Mouse (Mus musculus) neural tube, embryonic 11.5 days (tissue): ENCODE measurements around the gene Mpi. TPM values are rescaled to one million over a fixed set of nuclear protein-coding genes. Genes with fewer than 3 reads are reported as not detected.
A peak's percentile ranks its signal among the peaks of the same experiment; 100 is the strongest.

Experiments used
- ATAC-seq: fragments of 200-750 bp; cut with Nextera tagmentation; 2 replicates; pipeline ENCODE4 v1.8.0; 2017; ENCODE audit warnings: moderate number of reproducible peaks, mild to moderate bottlenecking, moderate TSS enrichment, moderate library complexity; ENCODE audit not compliant: insufficient read depth, low FRiP score, low TSS enrichment
- DNase-seq: peaks from one replicate; pipeline ENCODE4 v3.0.0-alpha.2; 2015; ENCODE audit warnings: low spot score
- H3K27ac ChIP-seq: fragments of 300-500 bp; sonication (generic); 2 replicates; pipeline ENCODE4 v1.5.1; 2014; ENCODE audit warnings: low read depth, mild to moderate bottlenecking, low read length
- H3K27me3 ChIP-seq: fragments of 300-500 bp; sonication (generic); 2 replicates; pipeline ENCODE4 v1.6.1; 2014; ENCODE audit warnings: mild to moderate bottlenecking, low read length, mixed read lengths; ENCODE audit not compliant: control insufficient read depth, insufficient read depth
- H3K36me3 ChIP-seq: fragments of 300-500 bp; sonication (generic); 2 replicates; pipeline ENCODE4 v1.6.1; 2014; ENCODE audit warnings: mild to moderate bottlenecking, low read length, moderate library complexity, mixed read lengths; ENCODE audit not compliant: control insufficient read depth, insufficient read depth
- H3K4me1 ChIP-seq: fragments of 300-500 bp; sonication (generic); 2 replicates; pipeline ENCODE4 v1.6.1; 2014; ENCODE audit warnings: low read length, mixed read lengths; ENCODE audit not compliant: control insufficient read depth, insufficient read depth
- H3K4me2 ChIP-seq: fragments of 300-500 bp; sonication (generic); 2 replicates; pipeline ENCODE4 v1.6.1; 2014; ENCODE audit warnings: low read depth, mild to moderate bottlenecking, moderate library complexity
- H3K4me3 ChIP-seq: fragments of 300-500 bp; sonication (generic); 2 replicates; pipeline ENCODE4 v1.5.1; 2014; ENCODE audit warnings: low read depth, low read length
- H3K9ac ChIP-seq: fragments of 300-500 bp; sonication (generic); 2 replicates; pipeline ENCODE4 v1.6.1; 2014; ENCODE audit warnings: mild to moderate bottlenecking, low read length
- H3K9me3 ChIP-seq: fragments of 300-500 bp; sonication (generic); 2 replicates; pipeline ENCODE4 v1.6.1; 2016; ENCODE audit warnings: low read length; ENCODE audit not compliant: control insufficient read depth
- WGBS: fragments of 180-500 bp; shearing (Covaris S2); extraction: QIAGEN DNeasy Blood & Tissue Kit; methylation state at CpG from one replicate; pipeline ENCODE4 v1.1.7; 2014; 5-methylcytosine and 5-hydroxymethylcytosine counted together
- polyA plus RNA-seq: library from polyadenylated mRNA; unstranded; fragments of >200 nt; fragmentation: Nextera tagmentation; extraction: Ambion mirVana; gene quantifications from 2 replicates; pipeline ENCODE4 v1.2.1, GENCODE M21; 2014

The Mpi gene
- polyA plus RNA-seq, 1 experiment from 2014 or later: 52.8 TPM

- WGBS: 26% methylated on average over 1 of the region's 1 CpGs
These were observed 11.3 kb downstream of the Mpi start for GRCm38 (mm10) chr9:57541312-57541711.

GRCm38 (mm10) chr9:57539550-57539949 is 13.0 kb downstream of the Mpi start:
- no peak overlapping the region for H3K4me3 ChIP-seq
- H3K9ac ChIP-seq: no peak overlapping the region
- H3K4me1 ChIP-seq: peaks cover 9% of the 10 kb centered on the region
- H3K27me3 ChIP-seq: no peaks in the 10 kb centered on the region
- ATAC-seq (no peak), DNase-seq (no peak)
- H3K9me3 ChIP-seq: no peaks in the 10 kb centered on the region
- no peak overlapping the region for H3K4me2 ChIP-seq
- no peak overlapping the region for H3K27ac ChIP-seq
- 0 out of 2 replicates have a peak, but pooled peaks cover 3% of the 10 kb centered on the region for H3K36me3 ChIP-seq
- 92% methylated on average over 2 of the region's 2 CpGs for WGBS

More at GRCm38 (mm10) chr9:57541312-57541711, 11.3 kb downstream of the Mpi start:
- ATAC-seq (no peak), DNase-seq (peak; percentile 46)
- no peak overlapping the region for H3K4me3 ChIP-seq
- peaks cover 9% of the 10 kb centered on the region for H3K4me1 ChIP-seq
- no peaks in the 10 kb centered on the region for H3K9me3 ChIP-seq
- no peaks in the 10 kb centered on the region for H3K27me3 ChIP-seq
- H3K9ac ChIP-seq: no peak overlapping the region
- H3K36me3 ChIP-seq: 0 out of 2 replicates have a peak, but pooled peaks cover 3% of the 10 kb centered on the region
- H3K27ac ChIP-seq: no peak overlapping the region
- H3K4me2 ChIP-seq: no peak overlapping the region

- DNase-seq (no peak), ATAC-seq (peak; percentile 76)
- no peaks in the 10 kb centered on the region for H3K9me3 ChIP-seq
- H3K4me3 ChIP-seq: peak overlapping the region; percentile 81
- peaks cover under 1% of the 10 kb centered on the region; the same call in 1 of the 2 replicates for H3K36me3 ChIP-seq
- H3K27me3 ChIP-seq: no peaks in the 10 kb centered on the region
- 0% methylated on average over 24 of the region's 24 CpGs for WGBS
- H3K4me2 ChIP-seq: peak overlapping the region; percentile 86
- peak overlapping the region; percentile 83 for H3K9ac ChIP-seq
- H3K27ac ChIP-seq: peak overlapping the region; percentile 63
- H3K4me1 ChIP-seq: peaks cover 9% of the 10 kb centered on the region
These were observed 14.8 kb downstream of the Mpi start for GRCm38 (mm10) chr9:57537728-57538181.

GRCm38 (mm10) chr9:57537044-57537727 is 15.4 kb downstream of the Mpi start, which contains the start of gene Fam219b:
Gene Fam219b (plus strand): TSS chr9:57537528.
- no peaks in the 10 kb centered on the region for H3K9me3 ChIP-seq
- H3K36me3 ChIP-seq: peaks cover 3% of the 10 kb centered on the region; the same call in 1 of the 2 replicates
- peak; percentile 86 for ATAC-seq
- peak within 1 kb of the TSS; percentile 83 for H3K9ac ChIP-seq
- 2% methylated on average over 45 of the region's 45 CpGs for WGBS
- H3K4me2 ChIP-seq: peak within 1 kb of the TSS; percentile 86
- peaks cover 9% of the 10 kb centered on the region for H3K4me1 ChIP-seq
- peak within 1 kb of the TSS; percentile 81 for H3K4me3 ChIP-seq
- no peaks in the 10 kb centered on the region for H3K27me3 ChIP-seq
- peak; percentile 90 for DNase-seq
- H3K27ac ChIP-seq: peak within 1 kb of the TSS; percentile 63

GRCm38 (mm10) chr9:57536362-57536761 is 16.2 kb downstream of the Mpi start:
- no peak overlapping the region for H3K4me2 ChIP-seq
- no peak overlapping the region for H3K27ac ChIP-seq
- H3K36me3 ChIP-seq: peaks cover 3% of the 10 kb centered on the region; the same call in 1 of the 2 replicates
- ATAC-seq (no peak), DNase-seq (no peak)
- 90% methylated on average over 5 of the region's 5 CpGs for WGBS
- no peak overlapping the region for H3K4me3 ChIP-seq
- H3K9me3 ChIP-seq: no peaks in the 10 kb centered on the region
- H3K9ac ChIP-seq: no peak overlapping the region
- no peaks in the 10 kb centered on the region for H3K27me3 ChIP-seq
- H3K4me1 ChIP-seq: peaks cover 9% of the 10 kb centered on the region

- Histone ChIP-seq H3K4me1 (no peaks in the 10 kb centered on the region), H3K36me3 (peaks cover 3% of the 10 kb centered on the region; the same call in 1 of the 2 replicates), H3K27ac (no peak overlapping the region), H3K27me3 (no peaks in the 10 kb centered on the region), H3K9ac (no peak overlapping the region), H3K9me3 (no peaks in the 10 kb centered on the region), H3K4me2 (no peak overlapping the region), H3K4me3 (no peak overlapping the region)
- no peak for DNase-seq
- WGBS: 80% methylated on average over 1 of the region's 1 CpGs
- no peak for ATAC-seq
These were observed 20.6 kb downstream of the Mpi start for GRCm38 (mm10) chr9:57531946-57532345.

GRCm38 (mm10) chr9:57526435-57526834 is 26.1 kb downstream of the Mpi start:
- no peak for DNase-seq
- ATAC-seq: no peak
- no peak overlapping the region for H3K4me3 ChIP-seq
- H3K9me3 ChIP-seq: no peaks in the 10 kb centered on the region
- H3K36me3 ChIP-seq: no peaks in the 10 kb centered on the region
- no peaks in the 10 kb centered on the region for H3K27me3 ChIP-seq
- no peak overlapping the region for H3K27ac ChIP-seq
- peaks cover 7% of the 10 kb centered on the region for H3K4me1 ChIP-seq
- H3K4me2 ChIP-seq: no peak overlapping the region
- H3K9ac ChIP-seq: no peak overlapping the region

- Histone ChIP-seq H3K9me3 (no peaks in the 10 kb centered on the region), H3K36me3 (no peaks in the 10 kb centered on the region), H3K9ac (no peak overlapping the region), H3K4me2 (no peak overlapping the region), H3K4me3 (no peak overlapping the region), H3K4me1 (peaks cover 7% of the 10 kb centered on the region), H3K27ac (no peak overlapping the region), H3K27me3 (no peaks in the 10 kb centered on the region)
- WGBS: 89% methylated on average over 2 of the region's 2 CpGs
- ATAC-seq (no peak), DNase-seq (no peak)
These were observed 27.0 kb downstream of the Mpi start for GRCm38 (mm10) chr9:57525516-57525915.

GRCm38 (mm10) chr9:57524439-57524838 is 28.1 kb downstream of the Mpi start:
- Histone ChIP-seq H3K27me3 (no peaks in the 10 kb centered on the region), H3K4me2 (no peak overlapping the region), H3K9ac (no peak overlapping the region), H3K4me1 (peaks cover 7% of the 10 kb centered on the region), H3K36me3 (no peaks in the 10 kb centered on the region), H3K4me3 (no peak overlapping the region), H3K27ac (no peak overlapping the region), H3K9me3 (no peaks in the 10 kb centered on the region)
- DNase-seq: no peak
- ATAC-seq: no peak
